Mouse (Mus musculus) granulocyte monocyte progenitor cell, adult 5-6 weeks (primary cell): ENCODE measurements around the gene Cpne7. TPM values are rescaled to one million over a fixed set of nuclear protein-coding genes. Genes with fewer than 3 reads are reported as not detected.
A peak's percentile ranks its signal among the peaks of the same experiment; 100 is the strongest.

Source experiments
- ATAC-seq: replicated peaks from 2 replicates; pipeline ENCODE4 v1.8.0; 2016; ENCODE audit warnings: mild to moderate bottlenecking, moderate TSS enrichment, inconsistent platforms; ENCODE audit not compliant: poor library complexity, severe bottlenecking
- total RNA-seq, 2 experiments: library from RNA; stranded (forward) in 1 of 2; stranded (reverse) in 1 of 2; fragments of 200-712, 200-1000 nt in 1 of 2; fragments of >200 nt in 1 of 2; fragmentation: Nextera tagmentation in 1 of 2; gene quantifications; 2 replicates each; pipeline ENCODE4 v1.2.3; 2014 to 2017

Cpne7 gene
- total RNA-seq, 2 experiments from 2014 or later = not detected

- ATAC-seq = no peak
Observed at GRCm38 (mm10) chr8:123112892-123113291, 4.3 kb upstream of the Cpne7 start.

DNA sequence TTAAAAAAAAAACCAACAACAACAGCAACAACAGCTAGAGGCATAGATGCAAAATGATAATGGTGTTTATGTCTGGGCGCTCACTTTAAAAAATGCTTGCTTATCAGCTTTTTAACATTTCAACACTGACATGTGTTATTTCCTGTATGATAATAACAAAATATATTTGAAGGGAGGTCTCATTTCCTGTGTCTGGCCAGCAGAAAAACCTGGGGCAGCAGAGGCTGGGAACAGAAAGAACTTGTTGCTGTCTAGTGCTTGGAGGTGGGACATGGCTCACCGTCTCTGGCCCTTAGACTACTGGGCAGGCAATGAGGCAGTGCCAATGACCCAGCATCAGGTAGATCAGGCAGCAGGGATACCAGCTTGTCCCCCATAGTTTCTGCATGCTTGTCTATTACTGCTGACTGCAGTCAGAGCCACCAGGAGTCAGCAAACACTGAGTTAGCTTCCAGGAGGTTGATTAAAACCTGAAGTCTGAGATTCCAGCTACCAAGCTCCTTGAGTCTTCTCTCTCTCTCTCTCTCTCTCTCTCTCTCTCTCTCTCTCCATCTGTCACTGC is 3.2 kb upstream of the Cpne7 start:
- ATAC-seq = no peak

- ATAC-seq = no peak
Observed at GRCm38 (mm10) chr8:123114644-123115043, 2.5 kb upstream of the Cpne7 start.

- 0 out of 2 replicates have a peak, but pooled peaks have one; percentile 4 for ATAC-seq
Observed at GRCm38 (mm10) chr8:123117744-123118143, 570 bp downstream of the Cpne7 start.

GRCm38 (mm10) chr8:123122059-123122458 is 4.9 kb downstream of the Cpne7 start:
- ATAC-seq = no peak

- ATAC-seq = no peak
Observed at GRCm38 (mm10) chr8:123122670-123123069, 5.5 kb downstream of the Cpne7 start.

GRCm38 (mm10) chr8:123126193-123126816 is 9.1 kb downstream of the Cpne7 start:
- peak; percentile 63 for ATAC-seq

DNA sequence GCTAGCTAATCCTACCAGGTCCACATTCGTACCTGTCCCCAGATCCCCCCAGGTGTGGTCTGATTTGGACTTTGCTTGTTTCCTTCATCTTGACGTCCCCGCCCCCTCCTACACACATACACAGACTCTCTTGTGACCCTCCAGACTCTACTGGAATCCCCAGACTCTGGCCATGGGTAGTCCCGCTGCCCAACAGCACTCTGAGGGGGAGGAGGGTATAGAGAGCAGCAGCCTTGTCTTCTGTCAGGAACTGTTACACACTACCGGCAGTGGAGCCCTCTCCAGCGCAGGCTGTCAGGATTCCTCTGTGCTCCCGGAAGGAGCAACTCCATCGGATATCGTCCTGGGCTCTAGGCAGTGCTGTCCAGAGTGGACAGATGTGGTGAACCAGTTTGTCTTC is 13.9 kb downstream of the Cpne7 start:
- ATAC-seq = no peak

- ATAC-seq = no peak
Observed at GRCm38 (mm10) chr8:123132953-123133352, 15.8 kb downstream of the Cpne7 start.

- ATAC-seq = no peak
Observed at GRCm38 (mm10) chr8:123134149-123134713, 17.1 kb downstream of the Cpne7 start.

GRCm38 (mm10) chr8:123135406-123135805 is 18.2 kb downstream of the Cpne7 start:
- no peak for ATAC-seq

GRCm38 (mm10) chr8:123135806-123136205 is 18.6 kb downstream of the Cpne7 start:
- no peak for ATAC-seq

GRCm38 (mm10) chr8:123136287-123136686 is 19.1 kb downstream of the Cpne7 start:
- no peak for ATAC-seq

GRCm38 (mm10) chr8:123137645-123138077 is 20.5 kb downstream of the Cpne7 start:
- no peak for ATAC-seq

GRCm38 (mm10) chr8:123138741-123139140 is 21.6 kb downstream of the Cpne7 start:
- no peak for ATAC-seq

- no peak for ATAC-seq
Observed at GRCm38 (mm10) chr8:123141741-123142462, 24.7 kb downstream of the Cpne7 start.

GRCm38 (mm10) chr8:123145279-123145678 is 28.1 kb downstream of the Cpne7 start:
- no peak for ATAC-seq

DNA sequence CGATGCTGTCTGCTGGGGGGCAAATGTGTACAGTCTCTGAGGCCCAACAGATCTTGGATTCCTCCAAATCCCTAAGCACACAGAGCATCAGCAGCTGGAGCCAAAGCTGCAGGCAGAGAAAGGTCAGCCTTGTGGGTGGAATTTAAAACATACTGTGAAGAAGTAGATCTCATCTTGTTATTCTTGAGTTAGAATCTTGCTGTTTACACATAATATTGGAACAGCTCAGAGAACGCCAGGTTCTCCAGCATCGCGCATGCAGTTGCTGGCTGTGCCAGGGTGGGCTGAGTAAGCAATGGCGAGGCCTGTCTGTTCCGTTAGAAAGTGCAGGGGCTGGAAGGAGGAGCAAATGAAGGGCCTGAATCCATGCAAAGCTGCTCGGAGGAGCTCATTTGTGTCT is 29.2 kb downstream of the Cpne7 start:
- no peak for ATAC-seq

GRCm38 (mm10) chr8:123150737-123151171 is 33.6 kb downstream of the Cpne7 start:
- no peak for ATAC-seq

DNA sequence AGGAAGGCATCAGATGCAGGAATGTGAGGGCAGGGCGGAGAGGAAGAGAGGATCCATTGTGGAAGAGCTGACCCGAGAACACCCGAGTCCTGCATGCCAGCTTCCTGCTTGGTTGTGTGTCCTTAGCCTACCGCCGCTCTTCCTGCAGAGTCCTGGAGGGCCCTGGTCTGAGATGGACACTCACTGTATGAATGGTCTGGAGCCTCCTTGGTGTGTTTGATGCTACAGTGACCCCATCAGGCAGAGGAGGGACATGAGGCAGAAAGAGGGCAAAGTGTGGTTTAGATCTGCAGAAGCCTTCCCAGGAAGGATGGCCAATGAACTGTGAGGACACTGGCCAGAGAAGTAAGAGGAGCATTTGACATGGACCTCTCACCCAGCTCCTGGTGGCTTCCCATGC is 38.0 kb downstream of the Cpne7 start:
- no peak for ATAC-seq

- ATAC-seq = no peak
Observed at GRCm38 (mm10) chr8:123156070-123156773, 39.0 kb downstream of the Cpne7 start.
